Mouse (Mus musculus) cortical plate, adult 2 months (tissue): Measurements from ENCODE around the gene Yod1.

Experiments
- CTCF ChIP-seq: fragments of 200-500 bp; IDR thresholded peaks from 2 replicates; pipeline ENCODE4 v1.5.1; 2011; ENCODE audit warnings: mild to moderate bottlenecking, control low read depth, low read length; ENCODE audit not compliant: insufficient read depth; ENCODE audit errors: extremely low read depth
- POLR2A ChIP-seq: fragments of 200-500 bp; IDR thresholded peaks from 2 replicates; pipeline ENCODE4 v1.6.1; 2011; ENCODE audit warnings: mild to moderate bottlenecking, low read length, control low read depth; ENCODE audit not compliant: insufficient read depth; ENCODE audit errors: extremely low read depth

- no peak for TF ChIP-seq CTCF
- TF ChIP-seq POLR2A, result no peak
These were observed 27.1 kb downstream of the Yod1 start for GRCm38 (mm10) chr1:130744217-130744616.
